Mouse (Mus musculus) forebrain, embryonic 14.5 days (tissue): ENCODE measurements around the gene Tiam1. TPM values are rescaled to one million over a fixed set of nuclear protein-coding genes. Genes with fewer than 3 reads are reported as not detected.
A peak's percentile ranks its signal among the peaks of the same experiment; 100 is the strongest.

Experiments
- ATAC-seq: fragments of 200-750 bp; cut with Nextera tagmentation; 2 replicates; pipeline ENCODE4 v1.8.0; 2017; ENCODE audit warnings: mild to moderate bottlenecking, moderate library complexity
- DNase-seq: peaks from one replicate; pipeline ENCODE4 v3.0.0-alpha.2; 2015; ENCODE audit warnings: low spot score
- H3K27ac ChIP-seq: fragments of 300-500 bp; sonication (generic); 2 replicates; pipeline ENCODE4 v1.5.1; 2014; ENCODE audit warnings: low read depth, mild to moderate bottlenecking, control low read depth, low read length, moderate library complexity
- H3K27me3 ChIP-seq: fragments of 300-500 bp; sonication (generic); replicated peaks from 2 replicates; pipeline ENCODE4 v1.6.1; 2014; ENCODE audit warnings: low read length, control low read depth, mixed read lengths; ENCODE audit not compliant: control insufficient read depth, insufficient read depth
- H3K36me3 ChIP-seq: fragments of 300-500 bp; sonication (generic); 2 replicates; pipeline ENCODE4 v1.6.1; 2014; ENCODE audit warnings: low read length, control low read depth; ENCODE audit not compliant: control insufficient read depth, insufficient read depth
- H3K4me1 ChIP-seq: fragments of 300-500 bp; sonication (generic); 2 replicates; pipeline ENCODE4 v1.6.1; 2014; ENCODE audit warnings: antibody characterized with exemption, low read length, control low read depth; ENCODE audit not compliant: control insufficient read depth, insufficient read depth
- H3K4me2 ChIP-seq: fragments of 300-500 bp; sonication (generic); 2 replicates; pipeline ENCODE4 v1.6.1; 2014; ENCODE audit warnings: mild to moderate bottlenecking, control low read depth, low read length
- H3K4me3 ChIP-seq: fragments of 300-500 bp; sonication (generic); 2 replicates; pipeline ENCODE4 v1.5.1; 2014; ENCODE audit warnings: low read depth, low read length, control low read depth
- H3K9ac ChIP-seq: fragments of 300-500 bp; sonication (generic); 2 replicates; pipeline ENCODE4 v1.6.1; 2014; ENCODE audit warnings: mild to moderate bottlenecking, low read length, control low read depth, moderate library complexity
- H3K9me3 ChIP-seq: fragments of 300-500 bp; sonication (generic); replicated peaks from 2 replicates; pipeline ENCODE4 v1.6.1; 2016; ENCODE audit warnings: low read length, control low read depth, mixed read lengths; ENCODE audit not compliant: control insufficient read depth
- WGBS: fragments of 180-500 bp; shearing (Covaris S2); extraction: QIAGEN DNeasy Blood & Tissue Kit; methylation state at CpG from one replicate; pipeline ENCODE4 v1.1.7; 2014; 5-methylcytosine and 5-hydroxymethylcytosine counted together
- polyA plus RNA-seq: library from polyadenylated mRNA; unstranded; fragments of >200 nt; fragmentation: Nextera tagmentation; extraction: Ambion mirVana; gene quantifications from 2 replicates; pipeline ENCODE4 v1.2.1, GENCODE M21; 2014

The Tiam1 gene
- polyA plus RNA-seq, 1 experiment from 2014 or later = 22.4 TPM

DNA sequence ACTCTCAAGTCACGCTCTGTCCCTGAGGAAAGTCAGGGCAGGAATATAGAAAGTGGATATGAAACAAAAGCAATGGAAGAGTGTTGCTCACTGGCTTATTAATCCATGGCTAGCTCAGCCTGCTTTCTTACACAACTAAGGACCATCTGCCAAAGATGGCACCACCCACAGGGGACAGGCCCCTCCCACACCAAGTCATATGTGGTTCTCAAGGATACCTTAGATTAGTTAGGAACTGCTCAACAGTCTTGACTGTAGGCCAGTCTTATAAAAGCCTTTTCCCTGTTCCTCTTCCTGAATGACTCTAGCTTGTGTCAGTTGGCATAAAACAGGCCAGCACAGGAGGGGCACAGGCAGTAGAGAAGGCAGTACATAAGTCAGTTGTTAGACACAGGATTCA is 51.7 kb downstream of the Tiam1 start:
- Histone ChIP-seq H3K36me3 (no peaks in the 10 kb centered on the region), H3K4me2 (no peak overlapping the region), H3K9me3 (no peaks in the 10 kb centered on the region), H3K4me1 (no peaks in the 10 kb centered on the region), H3K27ac (no peak overlapping the region), H3K27me3 (no peaks in the 10 kb centered on the region), H3K9ac (no peak overlapping the region), H3K4me3 (no peak overlapping the region)
- no peak for DNase-seq
- 93% methylated on average over 1 of the region's 1 CpGs for WGBS
- no peak for ATAC-seq

- H3K27me3 ChIP-seq = no peaks in the 10 kb centered on the region
- H3K36me3 ChIP-seq = no peaks in the 10 kb centered on the region
- H3K9me3 ChIP-seq = no peaks in the 10 kb centered on the region
- H3K4me1 ChIP-seq = no peaks in the 10 kb centered on the region
- H3K27ac ChIP-seq = no peak overlapping the region
- no peak overlapping the region for H3K4me2 ChIP-seq
- H3K4me3 ChIP-seq = no peak overlapping the region
- 93% methylated on average over 11 of the region's 11 CpGs for WGBS
- DNase-seq (no peak), ATAC-seq (no peak)
- H3K9ac ChIP-seq = no peak overlapping the region
Observed at GRCm38 (mm10) chr16:90091112-90091720, 52.4 kb downstream of the Tiam1 start.

GRCm38 (mm10) chr16:90090368-90090767 is 53.2 kb downstream of the Tiam1 start:
- Histone ChIP-seq H3K4me2 (no peak overlapping the region), H3K9me3 (no peaks in the 10 kb centered on the region), H3K27me3 (no peaks in the 10 kb centered on the region), H3K4me3 (no peak overlapping the region), H3K9ac (no peak overlapping the region), H3K4me1 (peaks cover 3% of the 10 kb centered on the region; the same call in 1 of the 2 replicates), H3K27ac (no peak overlapping the region), H3K36me3 (no peaks in the 10 kb centered on the region)
- no peak for DNase-seq
- no peak for ATAC-seq
- WGBS = 96% methylated on average over 13 of the region's 13 CpGs

DNA sequence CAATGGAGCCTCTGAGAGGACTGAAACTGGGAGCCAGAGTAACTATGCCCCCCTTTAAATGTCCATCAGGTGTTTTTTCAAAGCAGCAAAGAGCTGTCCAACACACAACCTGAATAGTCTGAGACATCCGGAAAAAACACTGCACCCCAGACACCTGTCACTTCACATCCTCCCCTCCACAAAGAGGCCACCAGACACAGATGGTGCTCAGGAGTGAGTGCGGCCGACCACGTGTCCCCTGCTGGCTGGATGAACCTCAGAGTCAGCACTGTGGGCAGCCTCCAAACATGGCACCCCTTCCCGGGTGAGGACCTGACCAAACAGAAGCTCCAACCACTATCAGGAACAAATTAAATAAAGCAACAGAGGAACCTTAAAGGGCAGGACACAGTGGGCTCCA is 56.3 kb downstream of the Tiam1 start:
- 92% methylated on average over 5 of the region's 5 CpGs for WGBS
- H3K9me3 ChIP-seq = no peaks in the 10 kb centered on the region
- ATAC-seq = no peak
- H3K4me2 ChIP-seq = no peak overlapping the region
- H3K27ac ChIP-seq = no peak overlapping the region
- no peaks in the 10 kb centered on the region for H3K36me3 ChIP-seq
- no peak for DNase-seq
- H3K27me3 ChIP-seq = no peaks in the 10 kb centered on the region
- H3K4me1 ChIP-seq = peaks cover 4% of the 10 kb centered on the region; the same call in 1 of the 2 replicates
- no peak overlapping the region for H3K9ac ChIP-seq
- H3K4me3 ChIP-seq = no peak overlapping the region

DNA sequence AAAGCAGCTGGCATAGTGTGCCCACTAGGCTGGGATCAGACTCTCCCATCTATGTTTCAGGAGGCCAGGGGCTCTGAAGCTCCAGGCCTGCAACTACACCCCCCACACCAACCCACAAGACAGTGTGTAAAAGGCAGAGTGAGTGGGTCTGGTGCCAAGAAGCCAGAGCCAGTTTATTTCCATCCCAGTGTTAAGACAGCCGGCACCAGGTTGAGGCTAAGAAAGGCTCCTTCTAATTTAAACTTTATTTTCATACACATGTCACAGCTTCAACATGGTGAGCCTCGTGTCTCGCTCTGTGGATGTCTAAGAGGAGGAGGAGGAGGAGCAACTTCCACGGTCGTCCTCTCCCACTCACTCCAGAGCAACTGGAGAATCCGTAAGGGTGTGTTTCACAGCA is 57.5 kb downstream of the Tiam1 start:
- Histone ChIP-seq H3K9me3 (no peaks in the 10 kb centered on the region), H3K27ac (no peak overlapping the region), H3K4me1 (peaks cover 4% of the 10 kb centered on the region; the same call in 1 of the 2 replicates), H3K4me3 (no peak overlapping the region), H3K4me2 (no peak overlapping the region), H3K9ac (no peak overlapping the region), H3K36me3 (no peaks in the 10 kb centered on the region), H3K27me3 (no peaks in the 10 kb centered on the region)
- DNase-seq = no peak
- ATAC-seq = peak; percentile 24; the same call in 1 of the 2 replicates
- WGBS = 78% methylated on average over 6 of the region's 6 CpGs

DNA sequence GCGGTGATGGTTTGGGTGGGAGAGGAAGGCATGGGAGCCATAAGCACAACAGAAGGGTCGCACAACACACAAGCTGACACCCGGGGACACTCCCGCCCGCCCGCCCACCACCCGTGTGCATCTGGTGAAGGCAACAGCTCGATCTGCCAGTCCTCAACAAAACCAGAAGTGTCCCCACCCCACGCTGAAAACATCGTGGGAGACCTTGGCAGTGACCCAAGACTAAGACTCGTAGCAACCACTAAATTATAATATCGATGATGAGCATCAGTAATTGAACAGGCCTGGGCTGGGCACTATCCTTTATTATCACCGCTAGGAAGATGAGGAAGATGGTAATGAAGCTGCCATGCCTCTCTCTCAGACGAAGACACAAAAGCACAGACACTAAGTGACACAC is 58.0 kb downstream of the Tiam1 start:
- Histone ChIP-seq H3K9ac (no peak overlapping the region), H3K27me3 (no peaks in the 10 kb centered on the region), H3K4me2 (no peak overlapping the region), H3K36me3 (no peaks in the 10 kb centered on the region), H3K27ac (no peak overlapping the region), H3K9me3 (no peaks in the 10 kb centered on the region), H3K4me1 (peaks cover 4% of the 10 kb centered on the region; the same call in 1 of the 2 replicates), H3K4me3 (no peak overlapping the region)
- ATAC-seq (no peak), DNase-seq (no peak)
- WGBS = 61% methylated on average over 14 of the region's 14 CpGs

DNA sequence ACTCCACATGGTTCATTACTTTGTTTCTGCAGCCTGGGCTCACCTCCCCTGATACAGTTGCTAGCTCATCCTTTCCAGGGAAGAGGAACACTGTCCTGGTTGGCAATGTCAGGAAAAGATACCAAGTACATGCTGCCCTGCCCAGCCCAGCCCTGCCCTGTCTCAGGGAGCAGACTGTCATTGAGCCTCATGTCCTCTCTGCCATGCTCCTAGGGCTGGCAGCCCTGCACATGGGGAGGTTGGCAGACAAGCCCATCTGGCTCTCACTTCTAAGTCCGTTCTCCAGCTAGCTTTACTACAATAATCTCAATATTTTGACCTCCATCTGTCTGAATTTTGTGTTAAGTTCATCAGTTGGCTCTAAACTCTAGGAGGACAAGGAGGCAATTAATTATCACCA is 62.4 kb downstream of the Tiam1 start:
- Histone ChIP-seq H3K9me3 (no peaks in the 10 kb centered on the region), H3K36me3 (no peaks in the 10 kb centered on the region), H3K4me3 (no peak overlapping the region), H3K4me2 (no peak overlapping the region), H3K9ac (no peak overlapping the region), H3K4me1 (peaks cover 4% of the 10 kb centered on the region; the same call in 1 of the 2 replicates), H3K27me3 (no peaks in the 10 kb centered on the region), H3K27ac (no peak overlapping the region)
- peak; percentile 35 for DNase-seq
- WGBS = 59% methylated on average over 1 of the region's 1 CpGs
- no peak for ATAC-seq

DNA sequence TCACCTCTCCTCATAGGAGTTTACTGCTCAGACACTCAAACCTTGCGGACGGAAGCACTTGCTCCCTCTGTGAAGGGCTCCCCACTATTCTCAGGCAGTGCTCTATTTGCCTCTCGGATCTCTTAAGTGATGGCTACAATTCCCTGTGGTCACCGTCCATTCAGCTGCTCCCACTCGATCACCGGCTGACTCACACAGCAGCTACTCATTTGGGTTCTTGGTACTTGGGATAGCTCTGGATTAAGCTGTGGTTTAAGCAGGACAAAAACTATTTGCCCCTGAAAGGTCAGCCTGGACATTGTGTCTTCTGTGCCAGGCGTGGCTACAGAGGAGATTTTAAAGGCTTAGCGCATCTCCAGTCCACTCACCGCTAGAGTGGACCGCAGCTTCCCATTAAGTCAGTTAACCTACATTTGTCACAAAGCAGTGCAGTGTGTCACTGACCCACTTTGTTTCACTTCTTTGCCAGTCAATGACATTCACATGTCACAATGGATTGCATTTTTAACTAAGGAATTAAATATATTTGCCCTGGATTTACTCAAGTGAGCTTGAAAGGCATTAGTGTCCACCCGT is 64.7 kb downstream of the Tiam1 start:
- H3K36me3 ChIP-seq = no peaks in the 10 kb centered on the region
- H3K4me2 ChIP-seq = no peak overlapping the region
- ATAC-seq (no peak), DNase-seq (no peak)
- no peak overlapping the region for H3K27ac ChIP-seq
- no peaks in the 10 kb centered on the region for H3K9me3 ChIP-seq
- no peak overlapping the region for H3K9ac ChIP-seq
- H3K27me3 ChIP-seq = no peaks in the 10 kb centered on the region
- H3K4me1 ChIP-seq = 0 out of 2 replicates have a peak, but pooled peaks cover 2% of the 10 kb centered on the region
- WGBS = 79% methylated on average over 11 of the region's 11 CpGs
- no peak overlapping the region for H3K4me3 ChIP-seq

GRCm38 (mm10) chr16:90073510-90073909 is 70.1 kb downstream of the Tiam1 start:
- ATAC-seq = 0 out of 2 replicates have a peak, but pooled peaks have one; percentile 1
- Histone ChIP-seq H3K27ac (no peak overlapping the region), H3K9ac (0 out of 2 replicates have a peak overlapping the region, but pooled peaks have one; percentile 5), H3K27me3 (no peaks in the 10 kb centered on the region), H3K36me3 (no peaks in the 10 kb centered on the region), H3K4me2 (0 out of 2 replicates have a peak overlapping the region, but pooled peaks have one; percentile 28), H3K4me3 (no peak overlapping the region), H3K9me3 (no peaks in the 10 kb centered on the region), H3K4me1 (peaks cover 23% of the 10 kb centered on the region)
- peak; percentile 49 for DNase-seq
- WGBS = 30% methylated on average over 7 of the region's 7 CpGs
